Mouse (Mus musculus) megakaryocyte progenitor cell, adult 5-6 weeks (primary cell): ENCODE measurements around the gene Agl. TPM values are rescaled to one million over a fixed set of nuclear protein-coding genes. Genes with fewer than 3 reads are reported as not detected.
"Not testable (repeated sequence)": the region's sequence is repeated elsewhere in the genome, so short reads cannot be mapped to it uniquely, and the experiment has no call there.

ENCODE experiments used
- ATAC-seq: replicated peaks from 2 replicates; pipeline ENCODE4 v1.8.0; 2016; ENCODE audit warnings: mild to moderate bottlenecking, moderate TSS enrichment, inconsistent platforms; ENCODE audit not compliant: poor library complexity
- total RNA-seq, 2 experiments: library from RNA; stranded (forward) in 1 of 2; stranded (reverse) in 1 of 2; fragments of 157-497, 149-512 nt in 1 of 2; fragments of 200-1000 nt in 1 of 2; gene quantifications; 2 replicates each; pipeline versions ENCODE4 v1.2.3 to v1.2.4; 2015 to 2017

The Agl gene
- total RNA-seq, 2 experiments from 2014 or later, result 10.4 to 15.5 TPM

DNA sequence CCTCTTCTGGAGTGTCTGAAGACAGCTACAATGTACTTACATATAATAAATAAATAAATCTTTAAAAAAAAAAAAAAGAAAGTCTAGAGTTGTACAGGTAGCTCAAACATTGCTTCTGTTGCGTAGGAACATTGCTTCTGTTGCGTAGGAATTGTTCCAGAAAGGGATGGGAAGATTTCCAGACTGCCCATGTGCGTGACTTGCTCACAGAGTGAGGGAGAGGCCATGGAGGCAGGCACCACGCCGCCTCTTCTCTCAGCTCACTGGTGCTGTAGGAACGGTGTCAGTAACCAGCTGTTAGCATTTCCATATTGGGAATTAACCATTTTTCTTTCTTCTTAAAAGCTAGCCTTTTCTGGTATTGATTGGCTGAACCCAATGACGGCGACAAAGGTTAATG, 55.1 kb downstream of the Agl start:
- ATAC-seq, result no peak

DNA sequence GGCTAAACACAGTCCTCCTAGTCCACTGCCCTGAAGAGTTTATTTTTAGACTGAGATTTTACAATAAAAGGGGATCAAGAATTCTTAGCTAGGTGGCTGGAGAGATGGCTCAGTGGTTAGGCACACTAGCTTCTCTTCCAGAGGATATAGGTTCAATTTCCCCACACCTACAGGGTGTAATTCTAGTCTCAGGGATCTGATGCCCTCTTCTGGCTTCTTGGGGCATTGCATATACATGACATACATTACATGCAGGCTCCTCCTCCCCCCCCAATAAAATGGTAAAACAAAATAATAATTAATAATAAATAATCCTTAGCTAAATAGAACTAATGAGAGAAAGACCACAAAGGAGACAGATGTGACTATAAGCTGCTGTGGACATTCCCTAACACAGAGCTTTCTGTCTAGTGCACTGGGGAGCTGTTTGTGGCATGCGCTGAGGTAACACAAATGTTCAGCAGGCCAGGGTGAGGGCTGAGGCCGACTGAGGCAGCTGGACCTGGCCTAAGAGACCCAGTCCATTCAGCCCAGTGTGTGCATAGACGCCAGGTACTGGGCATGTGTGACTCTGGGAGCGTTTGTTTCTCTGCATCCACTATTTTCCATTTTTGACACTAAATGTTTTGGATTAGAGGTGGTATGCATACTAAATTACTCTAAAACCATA, 56.6 kb downstream of the Agl start:
- peak; percentile 97 for ATAC-seq

DNA sequence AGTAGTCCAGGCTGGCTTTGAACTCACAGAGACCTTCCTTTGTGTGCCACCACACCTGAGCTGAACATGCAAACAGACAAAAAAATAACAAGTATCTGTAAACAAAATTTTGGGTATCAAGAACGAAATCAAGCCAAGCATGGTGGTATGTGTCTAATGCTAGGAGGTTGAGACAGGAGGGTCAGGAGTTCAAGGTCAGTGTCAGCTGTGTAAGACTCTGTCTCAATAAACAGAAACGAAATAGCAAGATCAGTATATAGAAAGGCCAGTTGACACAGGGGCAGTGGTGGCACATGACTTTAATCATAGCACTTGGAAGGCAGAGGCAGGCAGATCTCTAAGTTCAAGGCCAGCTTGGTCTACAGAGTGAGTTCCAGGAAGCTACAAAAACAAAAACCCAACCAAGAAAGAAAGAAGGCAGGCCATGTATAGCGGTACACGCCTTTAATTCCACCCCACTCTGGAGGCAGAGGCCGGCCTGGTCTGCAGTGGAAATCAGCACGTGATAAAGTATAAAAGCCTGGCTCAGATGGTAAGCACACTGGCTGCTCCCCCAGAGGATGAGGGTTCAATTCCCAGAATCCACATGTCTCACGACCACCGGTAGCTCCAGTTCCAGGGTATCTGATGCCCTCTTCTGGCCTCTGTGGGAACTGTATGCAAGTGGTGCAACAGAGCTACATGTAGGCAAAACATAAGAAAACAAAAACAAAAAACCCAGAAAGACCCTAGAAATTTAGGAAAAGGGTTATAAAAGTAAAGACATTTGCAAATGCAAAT, 59.4 kb downstream of the Agl start:
- peak; percentile 88 for ATAC-seq

DNA sequence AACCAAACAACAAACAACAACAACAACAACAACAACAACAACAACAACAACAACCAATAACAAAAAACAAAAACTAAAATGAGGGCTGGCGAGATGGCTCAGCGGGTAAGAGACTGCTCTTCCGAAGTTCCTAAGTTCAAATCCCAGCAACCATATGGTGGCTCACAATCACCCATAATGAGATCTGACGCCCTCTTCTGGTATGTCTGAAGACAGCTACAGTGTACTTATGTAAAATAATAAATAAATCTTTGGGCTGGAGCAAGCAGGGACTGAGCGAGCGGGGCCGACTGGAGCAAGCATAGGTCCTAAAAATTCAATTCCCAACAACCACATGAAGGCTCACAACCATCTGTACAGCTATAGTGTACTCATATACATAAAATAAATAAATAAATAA, 60.3 kb downstream of the Agl start:
- not testable (repeated sequence) for ATAC-seq

DNA sequence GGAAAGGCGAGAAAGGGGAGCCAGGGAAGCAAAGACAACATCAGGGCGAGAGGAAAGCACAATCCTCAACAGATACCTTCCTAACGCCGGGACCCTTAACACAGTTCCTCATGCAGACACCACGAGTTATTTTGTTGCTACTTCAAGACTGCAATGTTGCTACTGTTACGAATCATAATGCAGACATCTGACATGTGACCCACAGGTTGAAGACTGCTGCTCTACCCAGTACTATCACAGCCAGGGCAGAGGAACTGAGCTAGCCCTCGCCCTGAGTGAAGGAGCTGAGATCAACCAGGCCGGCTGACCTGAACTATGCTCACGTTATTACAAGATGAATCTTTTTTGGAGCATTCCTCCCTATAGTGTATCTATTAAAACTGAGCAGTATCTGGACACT, 67.0 kb downstream of the Agl start:
- ATAC-seq, result no peak

DNA sequence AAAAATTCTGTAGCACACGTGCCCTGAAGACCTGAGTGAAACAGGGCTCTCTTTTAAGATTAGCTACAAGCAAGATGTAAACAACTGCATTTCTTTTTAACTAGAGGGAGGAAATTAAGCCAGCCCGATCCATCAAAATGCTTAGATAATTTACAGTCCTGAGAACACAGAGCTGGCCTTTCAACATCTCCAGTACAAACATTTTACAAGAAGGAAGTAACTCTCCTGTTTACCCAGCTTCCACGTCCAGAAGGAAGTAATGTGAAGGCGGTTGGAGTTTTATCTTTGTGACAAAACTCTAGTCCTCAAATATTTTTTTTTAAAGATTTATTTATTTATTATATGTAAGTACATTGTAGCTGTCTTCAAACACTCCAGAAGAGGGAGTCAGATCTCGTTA, 67.9 kb downstream of the Agl start:
- ATAC-seq, result no peak

DNA sequence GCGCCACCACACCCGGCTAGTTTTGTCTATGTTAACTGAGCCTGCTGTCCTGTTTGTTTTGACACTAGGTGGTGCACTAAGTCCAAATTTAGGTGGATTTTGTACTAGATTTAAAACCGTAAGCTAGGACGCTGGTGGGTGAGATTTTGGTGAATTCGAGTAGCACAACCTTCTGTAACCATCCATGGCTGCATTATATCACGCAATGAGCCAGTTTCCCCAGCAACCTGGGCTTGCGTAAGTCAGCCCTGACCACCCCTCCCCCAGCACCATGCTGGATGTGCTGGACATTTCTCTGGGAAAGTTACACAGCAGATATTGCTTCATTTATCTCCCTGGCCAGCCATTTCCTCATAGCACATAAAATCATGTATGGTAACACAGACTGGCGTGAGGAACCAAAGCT, 70.6 kb downstream of the Agl start:
- ATAC-seq, result peak; percentile 96

DNA sequence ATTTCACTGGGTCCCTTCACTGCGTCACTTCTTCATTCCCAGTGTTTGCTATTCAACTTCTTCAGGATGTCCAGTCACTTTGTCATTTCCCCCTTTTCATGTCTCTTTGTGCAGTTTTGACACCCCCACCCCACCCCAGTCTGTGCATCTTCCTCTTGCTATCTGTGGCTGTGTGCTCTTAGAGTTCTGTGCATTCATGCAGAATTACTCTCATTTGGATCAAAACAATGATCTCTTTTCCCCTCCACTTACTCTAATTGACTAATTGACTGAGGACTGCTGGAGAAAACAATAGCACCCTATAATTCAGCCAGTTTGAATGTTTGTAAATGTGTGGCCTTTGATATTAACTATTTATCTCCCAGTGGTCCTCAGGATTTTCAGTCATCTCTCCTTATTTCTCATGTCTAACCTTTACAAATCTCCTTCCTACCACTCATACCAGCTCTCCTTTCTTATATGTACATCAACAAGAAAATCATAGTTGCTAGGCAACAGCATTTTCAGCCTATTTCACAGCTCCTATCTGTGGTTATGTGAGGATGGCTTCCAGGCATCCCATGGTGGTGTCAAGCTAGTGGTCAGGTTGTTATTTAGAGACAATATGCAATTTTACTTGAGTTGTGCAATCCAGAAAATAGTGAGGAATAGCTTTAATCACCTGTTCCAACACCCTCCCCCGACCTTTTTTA, 78.3 kb downstream of the Agl start:
- peak; percentile 32; the same call in 1 of the 2 replicates for ATAC-seq

DNA sequence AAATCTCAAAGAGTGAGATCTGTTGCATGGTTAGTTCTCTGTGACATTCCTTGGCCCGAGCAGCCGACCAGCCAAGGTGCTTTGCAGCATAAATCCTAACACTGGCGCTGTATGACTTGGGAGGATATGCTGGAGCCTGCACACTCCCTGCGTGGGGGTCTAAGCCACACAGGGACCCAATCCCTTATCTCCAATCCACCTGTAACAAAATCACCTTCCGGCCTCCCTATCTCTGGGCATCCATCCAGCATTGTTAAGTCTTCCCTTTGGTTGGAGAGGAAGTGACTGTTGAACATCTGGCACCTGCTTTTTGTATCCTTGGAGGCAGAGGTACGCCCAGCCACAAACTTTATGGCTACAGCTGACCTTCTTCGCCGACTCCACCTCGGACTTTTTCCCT, 81.2 kb downstream of the Agl start:
- peak; percentile 65 for ATAC-seq

DNA sequence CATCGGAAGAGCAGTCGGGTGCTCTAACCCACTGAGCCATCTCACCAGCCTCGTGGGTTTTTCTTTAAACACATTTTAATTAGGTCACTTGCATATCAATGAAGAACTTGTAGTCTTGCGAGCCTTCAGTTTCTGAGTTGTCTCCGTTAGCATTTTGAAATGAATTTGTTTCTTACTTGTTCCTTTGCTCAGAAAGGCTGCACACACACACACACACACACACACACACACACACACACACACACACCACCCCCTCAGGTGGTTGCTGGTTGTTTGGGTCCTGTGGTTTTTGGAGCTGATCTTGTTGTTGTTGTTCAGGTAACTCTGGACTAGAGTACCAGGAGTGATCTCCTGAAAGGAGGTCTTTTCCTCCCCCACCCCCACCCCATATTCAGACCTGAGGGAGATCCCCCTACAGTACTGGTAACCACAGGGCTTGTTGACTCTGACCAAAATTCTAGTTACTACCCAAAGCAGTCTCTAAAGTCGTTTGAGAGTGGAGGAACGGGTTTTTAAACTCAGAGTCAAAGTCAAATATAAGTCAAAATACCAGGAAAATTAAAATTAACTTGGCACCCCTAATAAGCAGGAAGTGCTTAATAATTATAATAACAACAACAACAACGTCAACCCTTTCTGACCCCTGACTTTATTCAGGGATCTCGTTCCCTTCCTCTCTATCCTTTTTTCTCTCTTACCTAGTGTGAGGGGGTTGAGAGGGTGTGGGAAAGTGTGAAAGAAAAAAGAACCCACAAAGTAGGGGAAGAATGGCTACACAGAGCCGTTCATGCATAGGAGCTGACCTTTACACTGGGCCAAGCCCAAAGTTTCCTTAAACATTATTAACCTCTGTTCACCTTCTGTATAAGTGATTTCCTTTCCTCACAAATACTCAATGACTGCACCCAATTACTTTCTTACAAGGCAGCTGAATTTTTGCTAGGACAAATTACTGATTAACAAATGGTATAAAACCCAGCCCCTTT, 84.2 kb downstream of the Agl start:
- ATAC-seq, result no peak

DNA sequence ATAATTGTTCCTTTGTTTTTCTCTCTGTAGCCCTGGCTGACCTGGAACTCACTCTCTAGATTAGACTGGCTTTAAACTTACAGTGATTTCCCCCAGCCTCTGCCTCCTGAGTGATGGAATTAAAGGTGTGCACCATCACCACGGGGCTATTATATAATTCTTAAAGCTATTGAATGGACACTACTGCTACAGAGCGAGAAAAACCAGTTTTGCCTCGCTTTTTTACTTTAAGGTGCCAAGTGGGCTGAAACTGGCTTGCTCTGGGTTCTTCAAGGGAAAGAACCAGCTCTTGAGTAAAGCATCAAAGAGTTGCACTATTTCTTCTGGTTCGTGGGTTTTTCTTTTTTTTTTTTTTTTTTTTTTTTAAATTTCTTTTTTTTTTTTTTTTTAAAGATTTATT, 85.0 kb downstream of the Agl start:
- no peak for ATAC-seq

DNA sequence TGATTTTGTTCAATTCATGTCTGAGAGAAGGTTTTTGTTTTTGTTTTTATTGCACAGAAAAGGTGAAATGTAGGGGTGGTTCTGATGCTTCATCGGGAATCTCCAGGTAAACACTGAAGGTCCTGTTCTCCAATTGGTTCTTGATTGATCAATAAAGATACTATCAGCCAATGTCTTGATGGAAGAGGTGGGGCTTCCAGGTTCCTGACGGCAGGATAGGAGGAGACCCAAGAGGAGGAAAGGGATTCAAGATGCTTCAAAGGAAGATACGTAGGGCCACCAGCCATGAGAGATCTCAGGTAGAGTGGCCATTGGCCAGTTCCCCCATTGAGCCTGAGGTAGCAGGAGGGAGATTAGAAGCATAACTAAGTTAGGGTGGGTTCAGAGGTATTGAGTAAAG, 89.0 kb downstream of the Agl start:
- no peak for ATAC-seq

DNA sequence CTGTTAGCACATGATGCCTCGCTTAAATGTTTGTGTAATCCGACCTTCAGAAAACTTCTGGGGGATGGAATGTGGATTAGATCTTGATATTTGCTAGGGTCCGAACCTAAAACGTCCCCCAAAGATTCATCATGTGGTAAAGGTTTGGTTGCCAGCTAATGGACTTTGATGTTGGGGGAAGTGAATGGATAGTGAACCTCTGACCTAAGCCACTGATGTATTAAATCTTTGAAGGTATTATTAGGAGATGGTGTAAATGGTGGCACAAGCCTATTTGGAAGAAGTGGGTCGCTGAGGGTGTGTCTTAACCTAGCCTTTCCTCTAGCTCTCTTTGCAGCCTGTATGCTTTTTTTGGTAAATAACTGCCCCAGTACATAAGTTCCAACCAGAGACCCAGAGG, 94.9 kb downstream of the Agl start:
- no peak for ATAC-seq

DNA sequence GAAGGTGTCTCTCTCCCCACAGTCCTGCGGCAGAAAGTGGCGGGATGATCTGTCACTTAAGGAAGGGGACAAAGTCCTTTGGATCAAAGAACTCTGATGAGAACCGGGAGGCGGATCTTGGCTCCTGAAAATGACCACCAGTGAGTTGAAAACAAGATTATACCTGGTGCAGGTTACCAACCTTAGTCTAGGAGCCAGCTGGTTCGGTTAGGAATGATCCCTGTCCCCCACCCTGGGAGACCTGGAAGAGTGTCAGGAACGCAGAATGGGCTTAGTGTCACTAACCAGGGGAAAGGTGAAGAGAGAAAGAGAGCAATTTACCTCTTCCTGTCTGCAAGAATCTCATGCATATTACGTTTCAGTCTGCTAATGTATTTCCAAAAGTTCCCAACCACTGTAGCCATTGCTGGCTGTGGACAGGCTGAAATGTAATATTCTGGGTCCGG, 95.5 kb downstream of the Agl start, which contains the start of gene Slc35a3:
Gene Slc35a3 (minus strand): TSS at position 396 of the 446 bp plus-strand sequence.
- ATAC-seq, result no peak

DNA sequence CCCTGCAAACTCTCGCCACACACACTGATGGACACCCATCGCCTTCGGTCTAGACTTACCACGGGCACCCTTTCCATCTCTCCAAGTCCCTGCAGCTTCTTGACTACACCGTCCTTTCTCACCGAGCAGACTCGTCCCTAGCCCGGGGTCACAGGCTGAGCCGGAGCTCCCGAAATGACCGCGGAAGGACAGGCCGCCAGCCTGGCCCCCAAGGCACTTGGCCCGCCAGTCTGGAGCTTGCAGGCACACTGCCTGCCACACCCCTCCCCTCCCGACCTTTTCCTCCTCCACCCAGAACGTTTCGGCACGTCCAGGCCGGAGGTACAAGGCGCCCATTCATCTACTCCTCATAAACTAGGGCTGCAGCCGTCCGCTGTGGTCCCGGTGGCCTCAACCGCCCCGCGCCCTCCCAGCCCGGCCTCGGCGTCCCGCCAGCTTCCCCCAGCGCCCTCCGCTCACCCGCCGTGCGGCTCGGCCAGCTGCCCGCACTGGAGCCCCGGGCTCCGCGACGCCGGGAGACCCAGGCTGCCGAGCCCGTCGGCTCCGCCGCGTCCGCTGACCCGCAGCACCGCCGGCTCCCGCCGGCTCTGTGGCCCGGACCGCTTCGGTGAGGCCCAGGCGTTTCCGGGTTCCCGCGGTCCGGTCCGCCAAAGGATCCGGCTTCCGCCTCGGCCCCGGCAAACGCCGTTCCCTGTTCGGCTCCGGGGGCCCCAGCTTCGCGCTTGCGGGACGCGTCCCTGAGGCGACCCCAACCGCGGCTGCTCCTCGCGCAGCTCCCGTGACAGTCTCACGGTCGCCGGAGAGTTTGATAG, 96.1 kb downstream of the Agl start:
- ATAC-seq, result peak; percentile 93

DNA sequence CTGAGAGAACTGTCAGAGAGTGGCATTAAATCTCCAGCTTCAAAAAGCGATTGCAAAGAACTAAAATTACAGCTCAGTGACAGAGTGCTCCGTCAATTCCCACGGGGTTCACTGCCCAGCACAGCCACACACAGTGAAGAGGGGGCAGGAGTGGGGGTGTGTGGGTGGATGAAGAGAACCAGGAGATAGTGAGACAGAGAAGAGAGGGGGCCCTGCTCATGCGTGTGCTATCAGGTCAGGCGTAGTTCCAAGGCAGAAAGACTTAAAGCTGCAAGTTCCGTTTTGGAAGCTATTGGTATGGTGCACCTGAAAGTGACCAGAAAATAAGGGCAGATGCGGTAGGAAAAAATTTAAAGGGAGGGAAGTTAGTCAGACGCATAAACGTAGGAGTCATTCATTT, 97.0 kb downstream of the Agl start:
- ATAC-seq, result peak; percentile 25

DNA sequence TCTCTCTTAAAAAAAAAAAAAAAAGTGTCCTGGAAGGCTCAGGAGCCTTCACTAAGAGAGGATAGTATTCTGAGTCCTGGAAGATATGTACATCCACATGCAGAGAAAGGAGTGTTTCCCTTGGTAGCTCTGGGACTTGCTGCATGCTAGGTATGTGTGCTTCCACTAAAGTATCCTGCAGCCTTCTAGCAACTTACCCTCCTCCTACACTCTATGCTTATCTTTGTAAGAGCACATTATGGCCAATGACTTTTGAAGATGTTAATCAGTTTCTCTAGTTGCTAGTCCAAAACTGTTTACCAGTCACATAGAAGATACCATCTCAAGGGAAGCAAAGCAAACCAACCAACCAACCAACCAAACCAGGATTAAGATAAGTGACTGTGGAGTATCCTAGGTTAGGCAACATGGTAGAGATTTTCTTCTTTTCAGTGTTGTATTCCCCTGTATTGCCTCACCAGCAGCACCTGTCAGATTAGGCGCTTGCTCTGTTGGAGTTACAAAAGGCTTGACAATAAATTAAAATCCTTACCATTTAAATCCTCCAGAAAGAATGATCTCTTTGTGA, 102.2 kb downstream of the Agl start:
- peak; percentile 50 for ATAC-seq

DNA sequence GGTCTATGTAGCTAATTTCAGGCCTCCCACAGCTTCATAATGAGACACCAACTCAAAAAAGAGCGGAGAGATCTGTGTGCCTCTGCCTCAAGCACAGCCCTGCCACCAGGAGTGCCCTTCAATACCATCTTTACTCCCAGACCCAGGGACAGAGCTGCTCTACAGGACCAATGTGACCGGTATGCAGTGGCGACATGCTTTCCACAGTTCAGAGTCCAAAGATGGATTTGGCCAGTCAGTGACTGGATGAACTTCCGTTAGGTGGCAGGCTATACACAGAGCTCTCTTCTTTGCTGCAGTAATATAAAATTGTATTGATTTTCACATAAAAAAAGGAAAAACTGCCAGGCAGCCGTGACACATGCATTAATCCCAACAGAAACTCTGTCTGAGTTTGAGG, 104.1 kb downstream of the Agl start:
- ATAC-seq, result no peak

DNA sequence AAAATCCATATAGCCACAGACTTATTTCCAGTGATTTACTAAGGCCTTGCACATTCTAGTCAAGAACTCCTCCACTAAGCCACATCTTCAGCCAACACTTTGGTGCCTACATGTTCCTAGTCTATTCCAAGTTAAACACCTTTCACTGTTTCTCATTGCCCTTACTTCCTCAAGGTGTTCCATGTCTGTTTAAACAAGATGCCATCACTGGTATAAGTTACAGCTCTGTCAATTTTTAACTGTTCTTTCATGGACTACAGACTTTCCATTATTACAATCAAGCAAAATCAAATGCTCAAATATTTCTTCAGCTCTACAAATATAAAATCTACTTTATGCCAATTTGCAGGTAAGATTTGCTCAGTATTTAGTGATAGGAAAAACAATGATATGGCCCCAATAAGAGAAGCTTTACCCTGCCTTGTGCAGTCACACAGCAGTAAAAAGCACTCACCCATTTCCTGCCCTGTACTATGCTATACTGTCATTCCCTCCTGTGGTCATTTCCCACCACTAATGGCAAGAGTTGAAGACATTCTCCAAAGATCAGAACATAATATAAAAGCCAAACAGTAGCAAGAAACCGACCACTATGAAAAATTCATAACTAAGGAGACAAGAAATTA, 105.2 kb downstream of the Agl start:
- no peak for ATAC-seq
